Mouse (Mus musculus): Measurements from ENCODE around the gene Lhx4.

The Lhx4 gene

GRCm38 (mm10) chr1:155698373-155699159, 52.9 kb downstream of the Lhx4 start:
- DNase-seq = peak; percentile 42

- no peak for DNase-seq
Observed at GRCm38 (mm10) chr1:155693443-155693842, 58.0 kb downstream of the Lhx4 start.

GRCm38 (mm10) chr1:155693026-155693425, 58.5 kb downstream of the Lhx4 start:
- no peak for DNase-seq

GRCm38 (mm10) chr1:155692230-155692629, 59.3 kb downstream of the Lhx4 start:
- DNase-seq = no peak

- DNase-seq = no peak
Observed at GRCm38 (mm10) chr1:155689558-155689957, 61.9 kb downstream of the Lhx4 start.

GRCm38 (mm10) chr1:155689141-155689540, 62.3 kb downstream of the Lhx4 start:
- no peak for DNase-seq

- no peak for DNase-seq
Observed at GRCm38 (mm10) chr1:155686816-155687215, 64.7 kb downstream of the Lhx4 start.

GRCm38 (mm10) chr1:155681116-155681799, 70.2 kb downstream of the Lhx4 start:
- no peak for DNase-seq

- no peak for DNase-seq
Observed at GRCm38 (mm10) chr1:155675570-155675969, 75.9 kb downstream of the Lhx4 start.

GRCm38 (mm10) chr1:155663994-155664393, 87.5 kb downstream of the Lhx4 start:
- DNase-seq = no peak

GRCm38 (mm10) chr1:155656321-155656720, 95.2 kb downstream of the Lhx4 start:
- no peak for DNase-seq

GRCm38 (mm10) chr1:155654961-155655360, 96.5 kb downstream of the Lhx4 start:
- no peak for DNase-seq

GRCm38 (mm10) chr1:155650121-155650846, 101.2 kb downstream of the Lhx4 start:
- peak; percentile 54 for DNase-seq

Data from kidney, postnatal 10 days (tissue).